Mouse (Mus musculus): Measurements from ENCODE around the gene Fkbp7.

The Fkbp7 gene

DNA sequence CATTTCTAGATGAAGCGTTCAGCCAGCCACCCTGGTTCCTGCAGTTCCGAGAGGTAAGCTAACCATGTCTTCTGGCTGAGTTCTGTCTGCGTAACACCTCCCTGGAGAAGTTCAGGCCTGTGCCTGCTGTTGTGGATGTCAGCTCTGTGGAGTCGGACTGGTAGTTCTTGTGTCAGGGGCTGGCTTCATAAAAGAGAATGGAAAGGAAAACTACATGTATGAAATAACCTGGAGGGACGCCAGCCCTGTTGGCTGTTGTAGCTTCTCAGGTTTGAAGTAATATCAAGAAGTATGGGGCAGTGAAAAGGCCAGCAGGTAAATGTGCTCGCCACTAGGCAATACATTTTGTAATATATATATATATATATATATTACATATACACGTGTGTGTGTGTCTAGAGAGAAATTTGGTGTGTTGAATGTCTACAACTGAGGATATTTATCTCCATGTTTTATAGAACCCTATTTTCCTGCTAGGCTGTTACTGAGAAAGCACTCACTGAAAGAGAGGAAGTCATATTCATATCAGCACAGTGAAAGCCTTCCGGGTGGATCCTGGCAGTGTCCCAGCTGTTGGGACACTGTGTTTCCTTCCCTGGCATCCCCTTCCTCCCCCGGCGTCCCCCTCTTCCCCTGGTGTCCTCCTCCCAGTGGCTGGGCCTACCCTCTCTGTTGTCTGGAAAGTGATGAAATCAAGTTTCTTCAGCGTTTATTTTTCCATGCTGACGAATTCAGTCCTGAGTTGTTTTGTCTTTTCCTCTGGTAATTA, 17.7 kb upstream of the Fkbp7 start:
- no peak for TF ChIP-seq POU5F1 (IDR thresholded peaks at IDR 0.05; ENCODE audit: borderline replicate concordance, low read length)
- no peak for TF ChIP-seq CTCF (conservative IDR thresholded peaks at IDR 0.05; ENCODE audit: low read length)
- TF ChIP-seq NANOG (IDR thresholded peaks at IDR 0.05; ENCODE audit: borderline replicate concordance, low read length), result no peak

DNA sequence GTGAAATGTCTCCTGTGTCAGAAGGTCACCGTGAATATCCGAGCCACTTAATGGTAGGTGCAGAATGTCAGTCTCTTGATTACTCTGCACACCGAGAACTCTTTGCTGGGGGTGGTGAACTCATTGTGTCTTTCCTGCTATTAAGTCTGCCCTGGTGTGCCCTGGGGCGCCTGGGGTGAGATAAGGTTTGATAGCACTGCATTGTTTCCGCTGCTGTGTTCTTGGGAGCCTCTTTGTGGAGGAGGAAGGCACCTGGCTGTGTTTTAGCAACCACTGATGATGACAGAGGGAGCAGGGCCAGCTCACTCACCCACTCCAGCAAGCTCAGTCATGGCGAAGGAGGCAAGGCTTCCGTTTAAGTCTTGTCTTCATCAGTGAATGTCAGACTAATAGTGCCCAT, 15.2 kb upstream of the Fkbp7 start:
- Histone ChIP-seq H3K9me3 (ENCODE audit: low read length) (no peaks in the 10 kb centered on the region), H3K36me3 (ENCODE audit: insufficient read depth, low read length) (peaks cover 98% of the 10 kb centered on the region), H3K4me1 (replicated peaks; ENCODE audit: low read depth, low read length) (peaks cover 11% of the 10 kb centered on the region), H3K4me3 (replicated peaks; ENCODE audit: low read length) (no peak overlapping the region), H3K27me3 (ENCODE audit: insufficient read depth, low read length) (no peaks in the 10 kb centered on the region)
- no peak for TF ChIP-seq NANOG (IDR thresholded peaks at IDR 0.05; ENCODE audit: borderline replicate concordance, low read length)
- TF ChIP-seq POU5F1 (IDR thresholded peaks at IDR 0.05; ENCODE audit: borderline replicate concordance, low read length), result no peak
- no peak for TF ChIP-seq CTCF (conservative IDR thresholded peaks at IDR 0.05; ENCODE audit: low read length)

More for the DNA sequence above, 17.7 kb upstream of the Fkbp7 start:
- Histone ChIP-seq H3K9me3 (ENCODE audit: low read length) (no peaks in the 10 kb centered on the region), H3K27me3 (ENCODE audit: insufficient read depth, low read length) (no peaks in the 10 kb centered on the region), H3K36me3 (ENCODE audit: insufficient read depth, low read length) (peaks cover 98% of the 10 kb centered on the region), H3K4me3 (replicated peaks; ENCODE audit: low read length) (no peak overlapping the region), H3K4me1 (replicated peaks; ENCODE audit: low read depth, low read length) (peaks cover 11% of the 10 kb centered on the region)

- Histone ChIP-seq H3K36me3 (ENCODE audit: insufficient read depth, low read length) (peaks cover 98% of the 10 kb centered on the region), H3K9me3 (ENCODE audit: low read length) (no peaks in the 10 kb centered on the region), H3K4me1 (replicated peaks; ENCODE audit: low read depth, low read length) (peaks cover 11% of the 10 kb centered on the region), H3K4me3 (replicated peaks; ENCODE audit: low read length) (no peak overlapping the region), H3K27me3 (ENCODE audit: insufficient read depth, low read length) (no peaks in the 10 kb centered on the region)
- TF ChIP-seq CTCF (conservative IDR thresholded peaks at IDR 0.05; ENCODE audit: low read length) (no peak), POU5F1 (IDR thresholded peaks at IDR 0.05; ENCODE audit: borderline replicate concordance, low read length) (no peak), NANOG (IDR thresholded peaks at IDR 0.05; ENCODE audit: borderline replicate concordance, low read length) (no peak)
Observed at GRCm38 (mm10) chr2:76687608-76688007, 14.7 kb upstream of the Fkbp7 start.

DNA sequence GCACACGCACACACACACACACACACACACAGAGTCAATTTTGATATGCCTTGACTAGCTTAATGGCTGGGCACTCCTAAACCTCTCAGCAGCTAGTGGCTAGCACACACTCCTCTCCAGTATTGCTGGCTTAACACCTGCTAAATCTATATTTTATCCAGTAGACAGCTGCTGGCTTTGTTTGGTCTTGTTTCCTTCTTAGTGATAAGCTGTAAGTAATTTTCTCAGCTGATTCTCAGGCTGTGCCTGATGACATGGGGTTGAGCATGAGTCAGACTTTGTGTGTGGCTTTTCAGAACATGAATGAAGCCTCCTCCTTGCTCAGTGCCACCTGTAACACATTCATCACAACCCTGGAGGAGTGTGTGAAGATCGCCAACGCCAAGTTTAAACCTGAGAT, 14.1 kb upstream of the Fkbp7 start:
- TF ChIP-seq CTCF (conservative IDR thresholded peaks at IDR 0.05; ENCODE audit: low read length) (no peak), POU5F1 (IDR thresholded peaks at IDR 0.05; ENCODE audit: borderline replicate concordance, low read length) (no peak), NANOG (IDR thresholded peaks at IDR 0.05; ENCODE audit: borderline replicate concordance, low read length) (no peak)
- Histone ChIP-seq H3K4me1 (replicated peaks; ENCODE audit: low read depth, low read length) (peaks cover 11% of the 10 kb centered on the region), H3K9me3 (ENCODE audit: low read length) (no peaks in the 10 kb centered on the region), H3K4me3 (replicated peaks; ENCODE audit: low read length) (no peak overlapping the region), H3K27me3 (ENCODE audit: insufficient read depth, low read length) (no peaks in the 10 kb centered on the region), H3K36me3 (ENCODE audit: insufficient read depth, low read length) (peaks cover 98% of the 10 kb centered on the region)

DNA sequence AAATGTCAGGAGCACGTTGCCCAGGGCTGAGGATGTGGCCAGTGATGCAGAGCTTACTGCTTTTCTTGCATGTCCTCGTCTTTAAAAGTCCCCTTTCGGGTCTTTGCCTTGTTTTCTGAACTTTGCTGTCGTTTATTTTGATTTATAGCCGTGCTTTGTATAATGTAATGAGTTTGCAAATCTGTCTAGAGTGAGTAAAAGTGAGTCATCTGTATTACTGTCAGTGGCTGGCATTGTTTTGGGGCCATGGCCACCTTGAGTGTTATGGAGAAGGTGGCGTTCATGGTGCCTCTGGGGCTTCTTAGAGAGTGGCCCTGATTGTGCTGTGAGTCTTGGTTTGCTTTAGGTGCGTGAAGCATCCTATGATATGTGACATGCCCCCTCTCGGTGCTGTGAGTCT, 9.4 kb upstream of the Fkbp7 start:
- H3K4me3 ChIP-seq (replicated peaks; ENCODE audit: low read length), result no peak overlapping the region
- peaks cover 98% of the 10 kb centered on the region for H3K36me3 ChIP-seq (ENCODE audit: insufficient read depth, low read length)
- H3K4me1 ChIP-seq (replicated peaks; ENCODE audit: low read depth, low read length), result peaks cover 28% of the 10 kb centered on the region
- H3K27me3 ChIP-seq (ENCODE audit: insufficient read depth, low read length), result no peaks in the 10 kb centered on the region
- TF ChIP-seq POU5F1 (IDR thresholded peaks at IDR 0.05; ENCODE audit: borderline replicate concordance, low read length), result no peak
- no peak for TF ChIP-seq NANOG (IDR thresholded peaks at IDR 0.05; ENCODE audit: borderline replicate concordance, low read length)
- TF ChIP-seq CTCF (conservative IDR thresholded peaks at IDR 0.05; ENCODE audit: low read length), result no peak
- H3K9me3 ChIP-seq (ENCODE audit: low read length), result no peaks in the 10 kb centered on the region

DNA sequence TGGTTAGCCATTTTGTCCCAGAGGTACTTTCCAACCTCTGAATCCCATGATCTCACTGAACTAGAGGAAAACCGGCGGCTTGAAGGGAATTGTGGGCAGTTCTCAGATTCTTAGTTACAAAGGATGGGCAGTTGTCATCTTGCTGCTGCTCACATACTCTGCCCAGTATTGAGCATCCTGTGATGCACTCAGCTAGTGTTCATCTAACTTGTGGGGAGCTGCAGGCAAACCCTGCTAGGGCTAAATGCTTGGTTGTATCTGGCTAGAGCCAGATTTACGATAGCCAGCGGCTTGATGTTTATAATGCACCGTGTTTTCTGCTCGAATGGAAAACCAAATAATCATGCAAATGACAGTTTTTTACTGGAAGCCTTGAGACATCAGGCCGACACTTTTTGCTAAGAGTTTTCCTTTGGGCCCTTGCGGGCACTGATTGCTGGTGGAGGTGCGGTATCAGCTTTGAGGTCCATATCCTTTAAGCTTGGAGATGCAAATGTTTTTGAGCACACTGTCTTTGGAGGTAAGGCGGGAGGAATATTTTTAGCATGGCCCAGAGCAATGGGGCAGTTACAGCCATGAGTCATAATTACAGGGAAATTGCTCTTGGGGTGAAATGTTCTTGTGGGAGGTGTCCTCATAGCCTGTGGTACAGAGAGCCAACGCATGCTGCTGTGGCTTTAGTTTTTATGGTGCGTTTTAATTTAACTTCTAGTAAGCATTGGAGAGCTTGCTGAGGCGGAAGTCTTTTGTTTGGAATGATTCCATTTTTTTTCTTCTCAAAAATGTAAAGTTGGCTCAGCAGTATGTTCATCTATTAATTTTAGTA, 3.7 kb upstream of the Fkbp7 start:
- no peaks in the 10 kb centered on the region for H3K9me3 ChIP-seq (ENCODE audit: low read length)
- TF ChIP-seq POU5F1 (IDR thresholded peaks at IDR 0.05; ENCODE audit: borderline replicate concordance, low read length), result no peak
- TF ChIP-seq NANOG (IDR thresholded peaks at IDR 0.05; ENCODE audit: borderline replicate concordance, low read length), result no peak
- no peak for TF ChIP-seq CTCF (conservative IDR thresholded peaks at IDR 0.05; ENCODE audit: low read length)
- peaks cover 43% of the 10 kb centered on the region for H3K36me3 ChIP-seq (ENCODE audit: insufficient read depth, low read length)
- H3K27me3 ChIP-seq (ENCODE audit: insufficient read depth, low read length), result no peaks in the 10 kb centered on the region
- H3K4me1 ChIP-seq (replicated peaks; ENCODE audit: low read depth, low read length), result peaks cover 69% of the 10 kb centered on the region
- H3K4me3 ChIP-seq (replicated peaks; ENCODE audit: low read length), result peak overlapping the region; percentile 89

DNA sequence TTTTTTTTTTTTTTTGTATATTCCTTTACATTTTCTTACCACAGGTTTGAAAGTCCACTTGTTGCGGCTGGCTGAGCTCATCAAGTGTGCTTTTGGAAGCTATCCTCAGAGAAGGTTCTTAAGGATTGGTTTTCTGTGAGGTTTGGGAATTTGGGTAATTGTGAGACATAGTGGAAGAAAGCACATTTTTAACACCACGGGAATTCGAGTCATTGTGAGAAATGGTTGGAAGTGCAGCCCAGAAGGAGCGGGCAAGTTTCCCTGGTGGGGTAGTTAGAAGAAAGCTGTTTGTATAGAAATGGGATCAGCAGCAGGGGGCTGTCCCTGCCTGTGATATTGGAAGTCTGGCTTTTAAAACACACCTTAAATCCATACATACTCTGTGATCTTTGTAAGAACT, 3.0 kb upstream of the Fkbp7 start:
- no peaks in the 10 kb centered on the region for H3K27me3 ChIP-seq (ENCODE audit: insufficient read depth, low read length)
- peaks cover 38% of the 10 kb centered on the region for H3K36me3 ChIP-seq (ENCODE audit: insufficient read depth, low read length)
- peaks cover 70% of the 10 kb centered on the region for H3K4me1 ChIP-seq (replicated peaks; ENCODE audit: low read depth, low read length)
- H3K4me3 ChIP-seq (replicated peaks; ENCODE audit: low read length), result peak overlapping the region; percentile 89
- TF ChIP-seq CTCF (conservative IDR thresholded peaks at IDR 0.05; ENCODE audit: low read length) (no peak), NANOG (IDR thresholded peaks at IDR 0.05; ENCODE audit: borderline replicate concordance, low read length) (no peak), POU5F1 (IDR thresholded peaks at IDR 0.05; ENCODE audit: borderline replicate concordance, low read length) (no peak)
- no peaks in the 10 kb centered on the region for H3K9me3 ChIP-seq (ENCODE audit: low read length)

- H3K4me3 ChIP-seq (replicated peaks; ENCODE audit: low read length), result peak overlapping the region; percentile 89
- H3K9me3 ChIP-seq (ENCODE audit: low read length), result no peaks in the 10 kb centered on the region
- no peak for TF ChIP-seq POU5F1 (IDR thresholded peaks at IDR 0.05; ENCODE audit: borderline replicate concordance, low read length)
- no peak for TF ChIP-seq NANOG (IDR thresholded peaks at IDR 0.05; ENCODE audit: borderline replicate concordance, low read length)
- no peak for TF ChIP-seq CTCF (conservative IDR thresholded peaks at IDR 0.05; ENCODE audit: low read length)
- H3K27me3 ChIP-seq (ENCODE audit: insufficient read depth, low read length), result no peaks in the 10 kb centered on the region
- H3K36me3 ChIP-seq (ENCODE audit: insufficient read depth, low read length), result peaks cover 33% of the 10 kb centered on the region
- peaks cover 68% of the 10 kb centered on the region for H3K4me1 ChIP-seq (replicated peaks; ENCODE audit: low read depth, low read length)
Observed at GRCm38 (mm10) chr2:76675451-76675850, 2.5 kb upstream of the Fkbp7 start.
